Mouse (Mus musculus): ENCODE results near the gene Fbxl16.

Gene Fbxl16

DNA sequence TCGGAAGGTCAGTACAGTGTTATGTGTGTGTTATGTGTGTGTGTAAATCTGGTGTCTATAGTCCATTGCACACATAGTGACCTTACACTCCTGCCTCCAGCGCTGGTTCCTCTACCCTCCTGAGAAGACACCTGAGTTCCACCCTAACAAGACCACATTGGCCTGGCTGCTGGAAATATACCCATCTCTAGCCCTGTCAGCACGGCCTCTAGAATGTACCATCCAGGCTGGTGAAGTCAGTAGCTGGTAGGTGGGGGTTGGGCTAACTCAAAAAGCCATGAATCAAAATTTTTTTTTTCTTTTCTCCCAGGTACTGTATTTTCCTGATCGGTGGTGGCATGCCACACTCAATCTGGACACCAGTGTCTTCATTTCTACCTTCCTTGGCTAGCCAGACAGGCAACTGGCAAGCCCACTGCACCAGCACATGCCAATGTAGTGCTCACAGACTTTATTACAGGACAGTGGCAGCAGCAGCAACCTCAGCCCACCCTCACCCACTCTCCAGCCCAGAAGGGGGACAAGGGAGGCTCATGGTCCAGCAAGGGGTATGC, 21.4 kb downstream of the Fbxl16 start:
- TF ChIP-seq GATA4 (IDR thresholded peaks at IDR 0.05; ENCODE audit: insufficient replicate concordance, low read length): no peak

DNA sequence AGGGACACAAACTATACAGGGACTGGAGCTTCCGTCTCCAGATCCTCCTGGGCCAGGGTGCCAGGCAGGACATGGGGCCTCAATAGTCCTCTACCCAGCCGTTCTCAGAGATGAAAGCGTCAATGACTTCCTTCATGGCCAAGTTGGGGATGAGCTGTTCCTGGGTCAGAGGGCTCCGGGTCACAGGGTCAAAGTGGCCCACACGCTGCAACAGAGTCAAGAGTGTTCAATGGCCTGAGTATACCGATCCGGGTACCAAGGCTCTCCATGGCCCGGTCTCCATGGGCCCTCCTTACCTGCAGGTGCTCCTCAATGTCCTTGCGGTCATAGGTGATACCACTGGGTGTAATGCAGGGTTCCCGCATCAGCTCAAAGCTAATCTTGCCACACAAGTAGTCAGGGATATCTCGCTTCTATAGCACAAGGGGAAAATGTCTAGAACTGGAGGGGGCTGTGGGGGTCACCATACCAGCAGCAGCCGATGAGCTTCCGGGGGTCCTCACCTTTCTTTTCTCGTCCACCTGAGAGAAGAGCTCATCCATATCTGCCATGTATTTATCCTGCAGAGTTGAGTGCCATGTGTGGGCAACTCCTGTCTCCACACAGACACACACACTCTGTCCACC, 22.0 kb downstream of the Fbxl16 start:
- no peak for TF ChIP-seq GATA4 (IDR thresholded peaks at IDR 0.05; ENCODE audit: insufficient replicate concordance, low read length)

DNA sequence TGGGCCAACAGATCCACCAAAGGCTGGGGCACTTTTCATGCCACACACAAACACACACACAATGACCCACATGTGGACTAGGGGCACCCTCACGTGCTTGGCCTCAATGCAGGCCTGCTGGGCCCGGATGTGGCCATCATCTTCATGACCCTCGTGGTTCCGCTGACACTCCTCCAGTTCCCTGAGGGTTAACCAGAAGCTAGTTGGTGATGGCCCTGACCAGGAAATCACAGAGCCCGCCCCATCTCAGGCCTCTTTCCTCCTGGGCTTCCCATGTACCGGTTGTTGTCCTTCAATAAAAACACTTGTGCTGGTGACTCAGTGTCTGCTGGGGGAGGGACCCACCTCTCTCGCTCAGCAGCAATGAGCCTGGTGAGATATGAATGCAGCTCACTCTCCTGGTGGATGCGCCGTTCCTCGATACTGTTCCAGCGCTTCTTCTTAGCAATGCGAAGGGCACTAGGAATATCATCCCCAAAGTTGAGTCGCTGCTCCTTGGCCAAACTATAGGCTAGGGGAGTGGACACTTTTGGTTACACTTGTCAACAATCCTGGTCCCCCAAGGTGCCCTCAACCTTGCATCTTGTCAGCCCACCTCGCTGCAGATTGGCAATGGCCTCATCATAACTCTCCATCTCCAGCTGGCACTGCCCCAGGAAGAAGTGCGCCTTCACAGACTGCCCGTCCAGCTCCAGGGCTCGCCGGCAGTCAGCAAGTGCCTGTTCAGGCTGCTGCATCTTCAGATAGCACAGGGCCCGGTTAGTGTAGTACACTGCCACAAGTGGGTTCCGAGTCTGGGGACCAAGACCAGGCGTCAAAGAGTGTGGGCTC, 22.8 kb downstream of the Fbxl16 start:
- no peak for TF ChIP-seq GATA4 (IDR thresholded peaks at IDR 0.05; ENCODE audit: insufficient replicate concordance, low read length)

DNA sequence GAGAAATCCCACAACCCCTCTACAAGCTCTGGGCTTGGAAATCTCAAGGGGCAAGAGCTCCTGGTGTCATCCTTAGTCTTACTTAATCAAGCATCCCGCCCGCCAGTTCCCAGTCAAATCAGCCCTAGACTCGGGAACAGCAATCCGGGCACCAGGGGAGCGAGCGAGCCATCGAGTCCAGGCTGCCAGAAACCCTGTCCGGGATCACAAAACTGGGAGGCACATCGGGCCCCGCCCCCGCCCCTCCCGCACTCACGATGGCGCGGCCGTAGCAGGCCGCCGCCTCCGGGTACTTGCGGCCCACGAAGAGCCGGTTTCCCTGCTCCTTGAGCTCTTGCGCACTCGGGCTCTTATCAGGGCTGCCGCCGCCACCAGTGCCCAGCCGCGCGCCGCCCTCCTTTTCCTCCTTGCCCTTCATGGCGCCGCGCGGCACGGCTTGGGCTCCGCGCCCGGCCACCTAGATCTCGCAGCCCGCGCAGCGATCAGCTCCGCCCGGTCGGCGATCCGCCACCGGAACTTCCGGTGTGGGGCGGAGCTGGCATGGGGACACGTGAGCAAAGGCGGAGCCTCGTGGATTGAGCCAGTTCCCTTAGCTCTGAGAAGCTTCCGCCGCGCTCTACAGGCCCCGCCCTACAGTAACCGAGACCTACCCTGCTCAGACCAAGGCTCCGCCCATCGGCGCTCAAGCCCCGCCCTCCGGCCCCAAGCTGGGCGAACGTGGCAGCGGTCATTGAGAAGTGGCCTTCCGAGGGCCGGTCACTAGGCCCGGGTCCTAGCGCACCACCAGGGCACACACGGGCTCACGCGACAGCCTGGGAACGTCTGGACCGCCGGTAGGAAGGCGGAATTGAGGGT, 23.8 kb downstream of the Fbxl16 start:
- peak; percentile 28; the same call in 1 of the 2 replicates for TF ChIP-seq GATA4 (IDR thresholded peaks at IDR 0.05; ENCODE audit: insufficient replicate concordance, low read length)

DNA sequence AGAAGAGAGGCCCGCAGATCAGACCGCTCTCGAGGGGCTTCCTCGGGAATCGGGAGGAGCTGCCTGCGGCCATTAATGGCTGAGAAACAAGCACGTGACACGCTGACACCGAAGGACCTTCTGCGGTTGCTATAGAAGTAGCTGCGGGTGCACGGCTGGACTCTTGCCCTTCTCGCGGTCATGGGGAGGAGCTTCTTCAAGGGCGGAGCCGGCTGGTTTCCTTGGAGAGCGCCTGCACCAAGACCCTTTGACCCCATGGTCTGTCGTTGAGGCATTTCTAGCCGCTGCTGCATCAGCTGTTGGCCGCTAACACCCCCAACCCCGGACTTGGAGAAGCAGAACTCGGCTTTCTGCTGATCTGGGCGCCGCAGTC, 24.4 kb downstream of the Fbxl16 start, which contains the start of gene Stub1:
TSS of gene Stub1 (minus strand) at position 114 of the 373 bp plus-strand sequence.
- no peak for TF ChIP-seq GATA4 (IDR thresholded peaks at IDR 0.05; ENCODE audit: insufficient replicate concordance, low read length)

DNA sequence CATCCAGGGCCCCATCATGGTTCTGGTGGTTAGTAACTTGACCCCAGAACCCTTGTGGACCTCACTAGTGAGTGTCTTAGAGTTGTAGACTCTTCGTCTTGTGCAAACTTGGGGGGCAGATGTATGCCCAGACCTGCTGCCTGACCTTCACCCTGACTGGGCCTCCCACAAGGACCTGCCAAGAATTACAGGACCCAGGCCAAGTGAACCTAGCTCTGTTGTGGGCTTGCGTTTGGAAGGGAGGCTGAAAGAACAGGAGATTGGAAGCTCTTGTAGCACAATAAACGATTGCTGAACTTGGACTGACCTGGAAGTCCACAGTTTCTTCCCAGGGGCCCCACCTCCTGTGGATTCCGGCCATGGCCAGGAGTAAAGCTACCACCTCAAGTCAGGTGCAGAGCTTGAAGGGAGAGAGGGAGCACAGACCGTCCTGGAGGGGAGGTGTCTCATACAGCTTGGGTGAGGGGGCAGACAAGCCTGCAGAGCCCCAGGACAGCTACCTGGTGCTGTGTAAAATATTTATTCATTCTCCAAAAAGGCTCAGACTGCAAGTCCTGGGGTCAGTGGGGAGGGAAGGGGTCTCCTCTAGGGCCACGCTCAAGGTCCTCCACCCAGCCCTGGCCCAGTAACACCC, 25.2 kb downstream of the Fbxl16 start:
- no peak for TF ChIP-seq GATA4 (IDR thresholded peaks at IDR 0.05; ENCODE audit: insufficient replicate concordance, low read length)

DNA sequence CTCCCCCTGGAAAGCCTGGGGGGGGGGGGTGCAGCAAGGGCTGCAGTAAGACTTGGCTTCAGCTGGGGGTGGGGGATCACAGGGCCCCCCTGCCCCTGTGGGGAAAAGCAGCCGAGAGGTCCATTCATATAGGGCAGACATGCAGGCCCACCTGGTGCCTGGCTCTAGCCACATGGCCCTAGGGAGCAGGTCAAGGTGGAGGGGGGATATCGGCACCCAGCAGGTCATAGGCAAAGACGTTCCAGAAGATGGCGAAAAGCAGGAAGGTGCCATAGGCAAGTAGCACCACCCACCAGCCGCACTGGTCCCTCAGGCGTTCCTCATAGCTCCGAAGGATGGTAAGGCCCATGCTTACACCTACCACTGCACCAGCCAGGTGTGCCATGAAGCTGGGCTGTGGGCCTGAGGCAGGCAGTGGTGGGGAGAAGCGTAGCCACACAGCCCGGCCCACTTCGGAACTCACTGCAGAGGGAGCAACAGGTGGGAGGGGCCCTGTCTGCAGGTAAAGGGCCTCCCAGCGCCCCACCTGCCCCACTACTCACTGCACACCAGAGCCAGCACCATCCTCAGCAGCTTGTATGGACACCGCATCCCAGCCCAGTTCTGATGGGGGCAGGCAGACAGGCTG, 25.8 kb downstream of the Fbxl16 start:
- no peak for TF ChIP-seq GATA4 (IDR thresholded peaks at IDR 0.05; ENCODE audit: insufficient replicate concordance, low read length)

DNA sequence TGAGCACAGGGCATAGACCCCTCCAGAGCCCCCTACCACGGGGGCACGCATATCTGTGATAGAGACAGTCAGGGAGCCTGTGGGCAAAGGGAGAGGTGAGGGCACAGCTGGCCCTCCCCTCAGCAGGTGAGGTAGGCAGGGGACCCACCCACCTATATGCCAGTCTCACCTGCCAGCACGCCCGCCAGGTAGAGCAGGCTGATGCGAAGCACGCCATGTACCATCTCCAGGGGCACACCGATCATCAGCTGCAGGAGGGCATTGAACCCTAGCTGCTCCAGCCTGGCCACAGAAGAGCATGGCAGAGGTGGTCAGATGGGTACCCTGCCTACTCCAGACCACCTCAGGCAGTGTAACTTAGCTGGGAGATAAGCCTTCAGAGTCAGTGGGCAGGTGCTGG, 26.4 kb downstream of the Fbxl16 start:
- TF ChIP-seq GATA4 (IDR thresholded peaks at IDR 0.05; ENCODE audit: insufficient replicate concordance, low read length): no peak

DNA sequence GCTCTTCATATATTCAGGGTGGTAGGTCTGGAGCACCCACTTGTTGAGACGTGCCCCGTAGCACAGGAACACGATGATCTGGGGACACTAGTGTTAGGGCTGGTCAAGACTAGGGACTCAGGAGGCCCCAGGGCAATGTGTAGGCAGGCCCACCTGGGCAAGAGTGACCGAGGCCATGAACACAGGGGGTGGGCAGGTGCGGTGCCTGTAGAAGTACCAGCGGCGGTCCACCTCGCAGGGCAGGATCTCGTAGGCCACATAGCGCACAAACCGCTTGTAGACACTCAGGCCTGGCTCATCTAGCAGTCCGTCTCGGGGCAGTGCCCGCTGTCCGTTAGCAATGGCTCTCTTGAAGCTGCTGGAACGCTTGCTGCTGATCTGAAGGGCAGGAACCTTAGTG, 26.9 kb downstream of the Fbxl16 start:
- TF ChIP-seq GATA4 (IDR thresholded peaks at IDR 0.05; ENCODE audit: insufficient replicate concordance, low read length): no peak

DNA sequence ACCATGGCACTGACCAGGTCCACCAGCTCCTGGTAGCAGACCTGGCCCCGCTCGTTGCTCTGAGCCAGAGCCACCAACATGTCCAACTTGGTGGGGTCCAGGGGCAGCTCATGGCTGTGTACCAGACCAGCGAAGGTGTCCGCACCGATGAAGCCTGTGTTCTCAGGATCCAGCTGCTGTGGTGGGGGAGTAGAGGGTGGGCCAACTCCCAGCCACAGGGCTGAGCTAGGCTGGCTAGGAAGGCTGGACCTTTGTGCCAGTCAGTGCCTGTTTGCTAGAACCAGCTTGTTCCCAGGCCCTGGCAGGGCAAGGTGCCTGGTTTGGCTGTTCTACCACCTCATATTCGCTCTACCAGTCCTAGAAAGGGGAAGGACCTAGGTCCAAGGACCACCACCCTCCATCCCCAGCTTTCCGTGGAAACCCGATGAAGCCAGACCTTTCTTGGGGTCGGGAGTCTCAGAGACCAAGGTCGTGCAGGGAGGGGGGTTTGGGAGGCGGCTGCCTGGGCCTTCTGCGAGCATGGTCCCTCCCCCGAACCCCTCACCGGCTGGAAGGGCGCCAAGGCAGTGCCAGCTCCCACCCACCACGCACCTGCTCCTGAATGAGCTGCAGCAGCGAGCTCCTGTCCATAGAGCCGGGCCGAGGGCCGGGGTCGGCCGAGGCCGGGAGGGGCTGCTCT, 27.7 kb downstream of the Fbxl16 start:
- TF ChIP-seq GATA4 (IDR thresholded peaks at IDR 0.05; ENCODE audit: insufficient replicate concordance, low read length): no peak

DNA sequence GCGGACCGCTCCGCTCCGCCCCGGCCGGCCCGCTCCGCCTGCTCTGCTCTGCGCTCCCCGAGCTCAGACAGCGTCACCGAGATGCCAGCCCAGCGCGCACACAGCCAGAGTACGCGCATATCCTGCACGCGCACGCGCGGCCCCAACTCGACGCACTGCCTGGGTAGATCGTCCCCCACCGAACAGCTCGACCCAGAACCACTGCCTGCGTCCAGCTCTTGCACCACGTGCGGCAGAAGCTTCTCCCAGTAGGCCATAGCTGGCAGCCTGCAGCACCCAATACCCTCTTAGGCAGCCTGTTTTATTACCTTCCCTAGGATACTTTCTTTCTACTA, 28.2 kb downstream of the Fbxl16 start, which contains the start of gene Rhbdl1:
TSS of gene Rhbdl1 (minus strand) at position 220 of the 335 bp plus-strand sequence.
- TF ChIP-seq GATA4 (IDR thresholded peaks at IDR 0.05; ENCODE audit: insufficient replicate concordance, low read length): no peak

DNA sequence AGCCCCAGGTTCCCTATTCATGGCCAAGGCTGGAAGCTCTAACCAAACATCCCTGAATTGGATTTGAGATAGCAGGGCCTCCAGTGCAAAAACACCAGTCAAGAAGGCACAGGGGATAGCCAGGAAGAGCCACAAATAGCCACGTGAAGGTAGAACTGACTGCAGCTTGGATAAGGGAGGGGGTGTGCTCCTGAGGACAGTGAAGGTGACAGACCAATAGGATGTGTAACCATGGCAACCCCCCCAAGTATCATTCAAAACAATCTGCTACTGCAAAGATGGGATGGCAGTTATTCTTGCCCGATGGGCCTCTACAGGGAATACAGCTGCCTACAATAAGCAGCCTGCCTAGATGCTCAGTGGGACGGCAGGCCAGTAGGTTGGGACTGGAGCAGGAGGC, 28.6 kb downstream of the Fbxl16 start:
- no peak for TF ChIP-seq GATA4 (IDR thresholded peaks at IDR 0.05; ENCODE audit: insufficient replicate concordance, low read length)

DNA sequence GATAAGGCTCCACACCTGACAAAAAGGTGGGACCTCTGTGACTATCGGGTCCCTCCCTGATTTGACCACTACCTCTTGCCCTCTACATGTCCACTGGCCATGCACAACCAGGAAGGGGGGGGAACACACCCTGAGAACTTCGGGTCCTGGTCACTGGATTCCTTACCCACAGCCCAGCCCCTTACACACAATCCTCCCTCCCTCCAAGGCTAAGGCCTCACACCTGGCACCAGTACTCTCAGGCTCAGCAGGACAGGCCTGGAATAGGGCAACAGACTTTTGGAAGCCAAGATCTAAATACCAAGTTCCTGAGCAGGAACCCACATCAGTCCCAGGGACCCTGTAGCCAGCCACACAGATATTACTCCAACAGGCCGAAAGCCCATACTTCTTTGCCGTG, 30.0 kb downstream of the Fbxl16 start:
- no peak for TF ChIP-seq GATA4 (IDR thresholded peaks at IDR 0.05; ENCODE audit: insufficient replicate concordance, low read length)

Measured in liver, adult (tissue).